Mouse (Mus musculus) embryonic facial prominence, embryonic 15.5 days (tissue): ENCODE results near the gene Dab2. TPM values are rescaled to one million over a fixed set of nuclear protein-coding genes. Genes with fewer than 3 reads are reported as not detected.
A peak's percentile ranks its signal among the peaks of the same experiment; 100 is the strongest.

ENCODE experiments used
- ATAC-seq: fragments of 200-750 bp; cut with Nextera tagmentation; 2 replicates; pipeline ENCODE4 v1.8.0; 2017; ENCODE audit warnings: low read depth, moderate TSS enrichment; ENCODE audit not compliant: insufficient number of reproducible peaks, low FRiP score, low TSS enrichment
- H3K27ac ChIP-seq: fragments of 300-500 bp; sonication (generic); replicated peaks from 2 replicates; pipeline ENCODE4 v1.5.1; 2015; ENCODE audit warnings: mild to moderate bottlenecking, inconsistent platforms
- H3K27me3 ChIP-seq: fragments of 300-500 bp; sonication (generic); 2 replicates; pipeline ENCODE4 v1.6.1; 2015; ENCODE audit warnings: inconsistent platforms
- H3K36me3 ChIP-seq: fragments of 300-500 bp; sonication (generic); 2 replicates; pipeline ENCODE4 v1.6.1; 2015; ENCODE audit warnings: mild to moderate bottlenecking, inconsistent platforms
- H3K4me1 ChIP-seq: fragments of 300-500 bp; sonication (generic); 2 replicates; pipeline ENCODE4 v1.6.1; 2015; ENCODE audit warnings: inconsistent platforms
- H3K4me2 ChIP-seq: fragments of 300-500 bp; sonication (generic); replicated peaks from 2 replicates; pipeline ENCODE4 v1.6.1; 2015; ENCODE audit warnings: mild to moderate bottlenecking, inconsistent platforms
- H3K4me3 ChIP-seq: fragments of 300-500 bp; sonication (generic); replicated peaks from 2 replicates; pipeline ENCODE4 v1.5.1; 2015; ENCODE audit warnings: mild to moderate bottlenecking, inconsistent platforms
- H3K9ac ChIP-seq: fragments of 300-500 bp; sonication (generic); 2 replicates; pipeline ENCODE4 v1.6.1; 2015; ENCODE audit warnings: inconsistent platforms
- H3K9me3 ChIP-seq: fragments of 300-500 bp; sonication (generic); replicated peaks from 2 replicates; pipeline ENCODE4 v1.6.1; 2016; ENCODE audit warnings: inconsistent platforms
- WGBS: fragments of 180-500 bp; shearing (Covaris S2); methylation state at CpG from one replicate; pipeline ENCODE4 v1.1.7; 2015; 5-methylcytosine and 5-hydroxymethylcytosine counted together
- polyA plus RNA-seq: library from polyadenylated mRNA; unstranded; fragments of >200 nt; fragmentation: Nextera tagmentation; extraction: Ambion mirVana; gene quantifications from 2 replicates; pipeline ENCODE4 v1.2.1, GENCODE M21; 2015

The Dab2 gene
- polyA plus RNA-seq, 1 experiment from 2014 or later, result 81.5 TPM

DNA sequence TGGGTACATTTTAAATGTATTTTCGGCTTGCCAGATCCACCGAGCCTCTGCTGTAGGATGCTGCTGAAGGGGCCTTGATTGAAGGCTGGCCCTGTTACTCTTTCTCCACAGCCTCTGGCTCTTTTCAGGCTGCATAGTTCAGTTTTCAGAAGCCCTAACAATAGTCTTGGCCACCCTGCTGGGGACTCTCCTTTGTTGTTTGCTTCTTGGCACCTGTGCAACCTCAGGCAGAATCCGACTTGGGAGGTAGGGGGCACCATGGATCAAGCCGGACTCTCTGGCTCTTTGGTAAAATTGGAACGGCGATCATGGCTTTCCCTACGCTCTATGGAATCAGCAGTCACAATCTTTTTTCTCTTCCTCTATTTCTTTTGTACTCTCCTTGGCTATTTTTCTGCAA lies 132.2 kb downstream of the Dab2 start:
- no peak for ATAC-seq
- H3K27ac ChIP-seq, result no peak overlapping the region
- no peak overlapping the region for H3K9ac ChIP-seq
- WGBS, result 77% methylated on average over 7 of the region's 7 CpGs
- H3K4me3 ChIP-seq, result no peak overlapping the region
- no peaks in the 10 kb centered on the region for H3K27me3 ChIP-seq
- H3K4me2 ChIP-seq, result no peak overlapping the region
- peaks cover 16% of the 10 kb centered on the region; the same call in 1 of the 2 replicates for H3K36me3 ChIP-seq
- H3K9me3 ChIP-seq, result no peaks in the 10 kb centered on the region
- no peaks in the 10 kb centered on the region; the same call in 1 of the 2 replicates for H3K4me1 ChIP-seq

DNA sequence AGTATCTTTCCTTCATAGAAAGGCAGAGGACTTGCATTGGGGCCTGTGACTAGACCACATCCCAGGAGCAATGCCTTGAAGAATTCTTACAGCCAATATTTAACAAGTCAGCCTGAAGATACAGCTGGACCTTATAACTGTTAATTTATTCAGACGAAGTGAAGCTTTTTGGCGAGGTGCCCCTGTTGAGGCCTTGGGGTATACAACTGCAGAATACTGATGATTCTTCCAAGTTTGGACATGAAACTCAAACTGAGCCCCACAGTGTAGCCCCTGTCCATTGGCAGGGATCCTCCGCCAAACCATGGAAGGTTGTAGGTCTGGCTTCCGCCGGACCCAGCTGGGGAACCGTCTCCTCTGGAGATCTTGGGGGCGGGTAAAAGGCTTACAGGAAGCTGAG lies 132.8 kb downstream of the Dab2 start:
- Histone ChIP-seq H3K4me1 (no peaks in the 10 kb centered on the region; the same call in 1 of the 2 replicates), H3K4me3 (no peak overlapping the region), H3K27me3 (no peaks in the 10 kb centered on the region), H3K9ac (no peak overlapping the region), H3K4me2 (no peak overlapping the region), H3K9me3 (no peaks in the 10 kb centered on the region), H3K36me3 (peaks cover 16% of the 10 kb centered on the region; the same call in 1 of the 2 replicates), H3K27ac (no peak overlapping the region)
- WGBS, result 59% methylated on average over 7 of the region's 7 CpGs
- peak; percentile 39; the same call in 1 of the 2 replicates for ATAC-seq

DNA sequence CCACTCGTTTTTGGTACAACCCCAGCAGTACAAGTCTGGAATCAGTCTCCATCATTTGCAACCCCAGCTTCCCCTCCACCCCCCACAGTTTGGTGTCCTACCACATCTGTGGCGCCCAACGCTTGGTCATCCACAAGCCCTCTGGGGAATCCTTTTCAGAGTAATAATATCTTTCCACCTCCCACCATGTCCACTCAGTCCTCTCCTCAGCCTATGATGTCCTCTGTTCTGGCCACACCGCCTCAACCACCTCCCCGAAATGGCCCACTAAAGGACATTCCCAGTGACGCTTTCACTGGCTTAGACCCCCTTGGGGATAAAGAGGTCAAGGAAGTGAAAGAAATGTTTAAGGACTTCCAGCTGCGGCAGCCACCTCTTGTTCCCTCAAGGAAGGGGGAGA lies 135.7 kb downstream of the Dab2 start:
- no peaks in the 10 kb centered on the region for H3K9me3 ChIP-seq

DNA sequence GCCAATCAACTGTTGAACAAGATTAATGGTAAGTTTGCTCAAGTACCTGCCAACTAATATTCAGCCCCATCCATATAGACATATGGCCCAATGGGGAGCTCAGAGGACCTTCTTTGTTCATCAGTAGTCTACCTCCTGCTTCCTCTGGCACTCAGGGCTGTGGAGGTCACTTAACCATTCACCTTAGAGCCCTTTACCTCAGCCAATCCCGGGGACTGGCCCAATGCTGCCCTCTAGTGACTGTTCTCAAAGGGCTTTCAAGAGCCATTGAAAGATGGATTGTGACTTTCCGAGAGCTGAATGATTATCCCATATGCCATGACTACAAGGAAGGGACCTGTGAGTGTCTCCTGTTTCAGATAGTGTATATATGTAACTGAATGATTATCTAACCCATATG lies 136.2 kb downstream of the Dab2 start:
- Histone ChIP-seq H3K27ac (no peak overlapping the region), H3K4me1 (no peaks in the 10 kb centered on the region; the same call in 1 of the 2 replicates), H3K27me3 (no peaks in the 10 kb centered on the region), H3K4me2 (no peak overlapping the region), H3K9me3 (no peaks in the 10 kb centered on the region), H3K36me3 (peaks cover 20% of the 10 kb centered on the region; the same call in 1 of the 2 replicates), H3K9ac (no peak overlapping the region), H3K4me3 (no peak overlapping the region)
- 48% methylated on average over 2 of the region's 2 CpGs for WGBS
- ATAC-seq, result no peak

More for the DNA sequence above, 135.7 kb downstream of the Dab2 start:
- Histone ChIP-seq H3K27me3 (no peaks in the 10 kb centered on the region), H3K36me3 (peaks cover 20% of the 10 kb centered on the region; the same call in 1 of the 2 replicates), H3K4me1 (no peaks in the 10 kb centered on the region; the same call in 1 of the 2 replicates), H3K27ac (no peak overlapping the region), H3K9ac (no peak overlapping the region), H3K4me2 (no peak overlapping the region), H3K4me3 (no peak overlapping the region)
- 79% methylated on average over 7 of the region's 7 CpGs for WGBS
- no peak for ATAC-seq

DNA sequence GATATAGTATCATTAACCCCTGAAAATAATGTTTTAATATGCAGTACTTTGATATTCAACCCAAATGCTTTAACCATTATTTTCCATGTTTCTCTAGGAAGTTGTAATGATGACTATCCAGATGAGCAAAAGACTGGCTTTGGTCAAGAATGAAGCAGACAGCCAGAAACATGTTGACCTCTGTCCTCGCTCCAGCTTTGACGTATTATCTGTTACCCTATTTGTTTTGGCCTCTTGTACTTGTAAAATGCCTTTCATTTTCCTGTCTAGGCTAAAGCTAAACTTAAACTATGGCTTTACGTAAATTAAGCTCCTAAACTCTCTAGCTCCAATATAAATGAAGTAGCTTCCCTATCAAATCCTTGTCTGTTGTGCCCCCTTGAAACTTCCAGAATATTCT lies 139.1 kb downstream of the Dab2 start:
- no peaks in the 10 kb centered on the region for H3K27me3 ChIP-seq
- no peaks in the 10 kb centered on the region for H3K4me1 ChIP-seq
- H3K4me2 ChIP-seq, result no peak overlapping the region
- H3K27ac ChIP-seq, result no peak overlapping the region
- no peak overlapping the region for H3K4me3 ChIP-seq
- no peak for ATAC-seq
- H3K9me3 ChIP-seq, result no peaks in the 10 kb centered on the region
- peaks cover 20% of the 10 kb centered on the region; the same call in 1 of the 2 replicates for H3K36me3 ChIP-seq
- no peak overlapping the region for H3K9ac ChIP-seq
- WGBS, result 90% methylated on average over 3 of the region's 3 CpGs

DNA sequence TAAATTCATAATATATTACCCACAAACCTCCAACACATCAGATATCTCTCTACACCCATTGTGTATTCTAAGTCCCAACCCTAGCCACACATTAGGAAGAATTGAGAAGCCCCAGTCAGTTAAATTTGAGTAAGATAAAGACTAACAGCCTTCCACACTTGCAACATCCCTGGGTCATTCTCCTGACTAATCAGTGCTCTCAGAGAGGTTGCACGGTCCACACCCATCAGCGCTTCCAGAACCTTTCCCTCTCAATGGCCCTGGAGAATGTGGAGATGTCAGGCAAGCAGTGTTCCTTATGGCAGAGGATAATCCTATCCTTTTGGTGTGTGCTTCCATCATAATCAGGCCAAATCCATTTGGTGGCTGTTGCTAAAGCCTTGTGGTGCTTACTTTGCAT lies 144.9 kb downstream of the Dab2 start:
- Histone ChIP-seq H3K9me3 (no peaks in the 10 kb centered on the region), H3K36me3 (no peaks in the 10 kb centered on the region), H3K4me2 (no peak overlapping the region), H3K27me3 (no peaks in the 10 kb centered on the region), H3K27ac (no peak overlapping the region), H3K4me3 (no peak overlapping the region), H3K4me1 (0 out of 2 replicates have a peak, but pooled peaks cover 3% of the 10 kb centered on the region), H3K9ac (no peak overlapping the region)
- ATAC-seq, result no peak
- 92% methylated on average over 2 of the region's 2 CpGs for WGBS

DNA sequence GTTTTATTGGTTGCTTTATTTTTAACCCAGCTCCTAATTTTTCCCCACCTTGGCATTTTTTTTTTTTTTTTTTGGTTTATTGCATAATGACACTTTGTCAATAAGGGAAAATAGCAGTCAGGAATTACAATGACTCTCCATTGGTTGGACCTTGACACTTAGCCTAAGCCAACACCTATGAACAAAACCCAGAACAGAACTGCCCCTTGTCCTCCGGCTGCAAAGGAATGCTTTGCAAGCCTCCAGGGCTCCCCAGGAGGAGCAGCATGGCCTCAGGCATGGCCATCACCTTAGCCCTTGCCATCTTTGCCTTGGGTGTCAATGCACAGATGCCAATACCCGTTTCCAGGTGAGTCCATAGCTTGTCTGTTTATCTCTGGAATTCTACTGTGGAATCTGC lies 145.5 kb downstream of the Dab2 start, which contains the start of gene C9:
TSS of gene C9 (plus strand) at position 193 of the 400 bp plus-strand sequence.
- 62% methylated on average over 2 of the region's 2 CpGs for WGBS
- no peaks in the 10 kb centered on the region for H3K9me3 ChIP-seq
- no peaks in the 10 kb centered on the region for H3K36me3 ChIP-seq
- H3K27ac ChIP-seq, result no peak within 1 kb of the TSS
- ATAC-seq, result no peak
- H3K4me2 ChIP-seq, result no peak within 1 kb of the TSS
- H3K9ac ChIP-seq, result no peak within 1 kb of the TSS
- no peaks in the 10 kb centered on the region for H3K27me3 ChIP-seq
- H3K4me1 ChIP-seq, result 0 out of 2 replicates have a peak, but pooled peaks cover 3% of the 10 kb centered on the region
- H3K4me3 ChIP-seq, result no peak within 1 kb of the TSS

DNA sequence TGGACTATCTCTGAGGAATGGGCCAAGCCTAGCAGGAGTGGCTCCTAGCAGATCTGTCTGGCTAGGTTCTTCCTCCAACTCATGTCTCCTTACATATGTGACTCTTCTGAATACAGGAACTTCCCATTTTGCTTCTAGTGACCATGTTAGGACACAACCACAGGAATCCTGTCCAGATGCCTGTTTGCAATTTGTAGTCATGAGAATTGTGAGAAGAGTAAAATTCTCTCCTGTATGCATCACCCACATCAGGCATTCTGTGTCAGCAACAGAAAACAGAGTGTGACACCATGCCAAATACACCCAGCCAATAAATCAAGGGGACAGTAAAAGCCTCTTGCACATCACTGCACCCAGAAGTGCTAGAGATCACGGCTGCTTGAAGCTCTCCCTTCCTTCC lies 146.6 kb downstream of the Dab2 start:
- WGBS, result 76% methylated on average over 1 of the region's 1 CpGs
- Histone ChIP-seq H3K4me1 (0 out of 2 replicates have a peak, but pooled peaks cover 3% of the 10 kb centered on the region), H3K36me3 (no peaks in the 10 kb centered on the region), H3K4me2 (no peak overlapping the region), H3K9ac (no peak overlapping the region), H3K27me3 (no peaks in the 10 kb centered on the region), H3K27ac (no peak overlapping the region), H3K4me3 (no peak overlapping the region), H3K9me3 (no peaks in the 10 kb centered on the region)
- no peak for ATAC-seq

DNA sequence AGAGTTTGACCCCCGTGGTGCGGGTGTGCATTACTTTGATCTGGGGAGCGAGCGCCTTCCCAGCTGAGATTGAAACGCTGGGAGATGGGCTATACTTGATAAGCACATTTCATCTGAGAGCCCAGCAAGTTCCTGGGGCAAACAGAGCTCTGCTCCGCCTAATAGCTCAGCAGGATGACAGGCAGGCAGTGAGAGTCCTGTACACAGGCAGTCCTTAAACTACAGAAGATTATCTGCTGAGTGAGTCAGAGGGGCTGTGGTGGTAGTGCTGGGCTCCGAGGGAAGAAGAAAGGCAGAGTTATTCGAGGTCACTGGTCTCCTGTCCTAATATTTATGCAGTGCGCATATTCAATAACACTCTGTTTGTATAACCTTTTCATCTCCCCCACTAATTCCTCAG lies 149.3 kb downstream of the Dab2 start:
- H3K27ac ChIP-seq, result no peak overlapping the region
- no peaks in the 10 kb centered on the region for H3K27me3 ChIP-seq
- H3K9me3 ChIP-seq, result no peaks in the 10 kb centered on the region
- no peak overlapping the region for H3K4me2 ChIP-seq
- H3K4me3 ChIP-seq, result no peak overlapping the region
- 0 out of 2 replicates have a peak, but pooled peaks cover 3% of the 10 kb centered on the region for H3K4me1 ChIP-seq
- H3K36me3 ChIP-seq, result no peaks in the 10 kb centered on the region
- ATAC-seq, result no peak
- H3K9ac ChIP-seq, result no peak overlapping the region
- WGBS, result 36% methylated on average over 9 of the region's 9 CpGs

DNA sequence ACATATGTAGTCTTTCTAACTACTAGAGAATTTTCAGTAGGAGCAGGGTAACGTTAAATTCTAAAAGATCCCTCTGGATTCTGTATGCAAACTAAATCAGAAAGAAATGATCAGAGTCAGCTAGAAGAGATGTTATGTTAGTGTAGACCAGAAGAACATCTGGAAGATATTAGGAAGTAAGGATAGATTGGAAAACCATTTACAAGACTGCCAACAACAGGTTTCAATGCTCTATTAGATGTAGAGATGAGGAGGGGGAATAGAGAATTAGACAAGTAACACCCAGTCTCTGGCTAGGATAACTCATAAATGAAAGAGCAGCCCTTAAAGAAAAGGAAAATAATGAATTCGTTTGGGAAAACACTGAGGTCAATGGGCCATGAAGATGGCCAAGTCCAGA lies 154.9 kb downstream of the Dab2 start:
- Histone ChIP-seq H3K4me3 (no peak overlapping the region), H3K36me3 (no peaks in the 10 kb centered on the region), H3K27ac (no peak overlapping the region), H3K9me3 (no peaks in the 10 kb centered on the region), H3K4me2 (no peak overlapping the region), H3K27me3 (no peaks in the 10 kb centered on the region), H3K4me1 (no peaks in the 10 kb centered on the region), H3K9ac (no peak overlapping the region)
- 37% methylated on average over 2 of the region's 2 CpGs for WGBS
- no peak for ATAC-seq

DNA sequence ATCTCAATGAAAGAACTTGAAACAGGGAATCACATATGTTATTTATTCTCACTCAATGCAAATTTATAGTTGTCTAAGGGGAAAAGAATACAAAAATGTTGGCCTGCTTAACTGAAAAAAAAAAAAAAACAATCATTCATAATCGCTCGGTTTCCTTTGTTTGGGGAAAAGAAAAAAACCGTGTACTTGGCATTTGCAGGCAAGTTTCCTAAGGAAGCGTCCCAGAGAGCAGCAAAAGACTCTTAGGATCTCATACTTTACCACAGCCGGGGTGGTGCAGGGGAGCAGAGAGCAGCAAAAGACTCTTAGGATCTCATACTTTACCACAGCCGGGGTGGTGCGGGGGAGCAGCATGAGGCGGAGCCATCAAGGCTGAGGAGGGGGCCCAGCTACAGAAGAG lies 161.8 kb downstream of the Dab2 start:
- no peak for ATAC-seq
- Histone ChIP-seq H3K27me3 (no peaks in the 10 kb centered on the region), H3K27ac (no peak overlapping the region), H3K9me3 (no peaks in the 10 kb centered on the region), H3K9ac (no peak overlapping the region), H3K4me2 (no peak overlapping the region), H3K4me1 (peaks cover 3% of the 10 kb centered on the region), H3K4me3 (no peak overlapping the region), H3K36me3 (no peaks in the 10 kb centered on the region)
- 39% methylated on average over 8 of the region's 8 CpGs for WGBS

DNA sequence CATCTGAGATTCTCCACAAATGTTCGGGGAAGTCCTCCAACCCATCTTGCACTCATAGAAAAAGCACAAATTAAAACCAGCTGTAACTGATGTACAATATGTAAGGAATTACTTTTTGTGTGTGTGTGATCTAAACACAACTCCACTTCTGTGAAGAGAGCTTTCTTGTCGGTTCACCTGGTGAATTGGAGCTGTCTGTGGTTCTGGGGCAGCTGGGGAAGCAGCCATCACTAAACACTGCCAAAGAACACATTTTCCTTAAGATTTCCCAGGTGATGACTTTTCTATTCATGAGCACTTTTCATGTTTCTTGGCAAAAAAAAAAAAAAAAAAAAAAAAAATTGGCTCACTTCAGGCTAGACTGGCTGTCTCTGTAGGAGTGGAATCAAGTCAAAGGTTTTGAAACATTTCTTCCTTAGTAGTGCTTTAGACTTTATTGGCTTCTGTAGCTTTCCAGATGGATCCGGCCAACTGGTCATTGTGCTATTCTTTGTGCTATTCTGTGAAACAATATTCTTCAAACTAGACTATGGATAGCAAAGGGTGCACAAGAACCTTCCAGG lies 163.9 kb downstream of the Dab2 start:
- peaks cover 9% of the 10 kb centered on the region for H3K4me1 ChIP-seq
- no peaks in the 10 kb centered on the region for H3K27me3 ChIP-seq
- no peak for ATAC-seq
- no peaks in the 10 kb centered on the region for H3K9me3 ChIP-seq
- WGBS, result 47% methylated on average over 3 of the region's 3 CpGs
- no peak overlapping the region for H3K4me2 ChIP-seq
- no peaks in the 10 kb centered on the region for H3K36me3 ChIP-seq
- H3K9ac ChIP-seq, result no peak overlapping the region
- H3K4me3 ChIP-seq, result no peak overlapping the region
- H3K27ac ChIP-seq, result no peak overlapping the region
